In the genomic region with DNA sequence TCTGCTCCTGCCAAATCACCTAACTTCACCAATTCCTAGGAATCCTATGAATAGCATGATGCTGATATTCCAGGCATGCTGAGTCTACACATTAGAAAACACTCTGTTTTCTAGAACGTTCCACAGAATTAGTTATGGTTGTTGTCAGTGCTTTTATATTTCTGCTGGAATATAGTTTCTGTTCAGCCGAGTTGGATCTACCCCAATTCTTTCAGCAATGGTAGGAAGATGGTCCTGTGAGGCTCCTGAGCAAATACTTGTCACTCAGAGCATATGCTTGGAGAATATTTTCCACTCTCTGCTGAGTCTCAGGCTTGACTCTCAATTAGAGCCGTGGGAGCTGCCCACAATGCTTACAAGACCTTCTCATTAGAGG, we compare ENCODE assay signal across 24 mouse cellular contexts.
A peak's percentile ranks its signal among the peaks of the same experiment; 100 is the strongest.
DNase-seq lines count a peak whose midpoint lies in the region; ATAC-seq and TF ChIP-seq lines count a peak whose summit lies in the region.
"Had no signal": no experiment of that assay in that cellular context is flagged by ENCODE, and none has a peak within 500 bp of the region (broad histone marks: within the 10 kb centered on the region; RNA-seq: fewer than 3 reads in every experiment).

No protein-coding gene starts in this region.

- H3K27ac ChIP-seq in embryonic facial prominence, embryonic 14.5 days (replicated peaks; ENCODE audit: low read depth, low read length): no peak overlapping the region
- H3K27ac ChIP-seq in embryonic facial prominence, embryonic 10.5 days (replicated peaks): no peak overlapping the region
- no peak overlapping the region for H3K27ac ChIP-seq in limb, embryonic 14.5 days (replicated peaks; ENCODE audit: low read depth, low read length)
- no peak overlapping the region for H3K27ac ChIP-seq in limb, embryonic 10.5 days
- H3K27ac ChIP-seq in embryonic facial prominence, embryonic 15.5 days (replicated peaks): no peak overlapping the region
- no peak overlapping the region for H3K27ac ChIP-seq in intestine, postnatal 0 days (ENCODE audit: low read depth, low read length)
- H3K27ac ChIP-seq: embryonic facial prominence, embryonic 13.5 days; forebrain, embryonic 10.5 days; forebrain, embryonic 12.5 days had no signal

- ATAC-seq in embryonic facial prominence, embryonic 14.5 days (ENCODE audit: low read depth): no peak
- ATAC-seq in limb, embryonic 14.5 days (ENCODE audit: low FRiP score, low read depth): no peak
- peak; percentile 39; the same call in 1 of the 2 replicates for ATAC-seq in embryonic facial prominence, embryonic 15.5 days (ENCODE audit: insufficient number of reproducible peaks, low FRiP score, low TSS enrichment, low read depth)
- no peak for ATAC-seq in intestine, postnatal 0 days
- ATAC-seq: activated CD4-positive, CD25-positive, alpha-beta regulatory T cell, adult 4 months; CD4-positive, CD25-positive, alpha-beta regulatory T cell, adult 4 months; forebrain, embryonic 14.5 days; Patski had no signal

- H3K9me3 ChIP-seq in embryonic facial prominence, embryonic 14.5 days (ENCODE audit: control insufficient read depth, low read length): no peaks in the 10 kb centered on the region
- H3K9me3 ChIP-seq in embryonic facial prominence, embryonic 10.5 days: no peaks in the 10 kb centered on the region
- no peaks in the 10 kb centered on the region for H3K9me3 ChIP-seq in limb, embryonic 14.5 days (ENCODE audit: control insufficient read depth, low read length)
- H3K9me3 ChIP-seq in limb, embryonic 10.5 days (replicated peaks): no peaks in the 10 kb centered on the region
- H3K9me3 ChIP-seq in embryonic facial prominence, embryonic 15.5 days (replicated peaks): no peaks in the 10 kb centered on the region
- no peaks in the 10 kb centered on the region for H3K9me3 ChIP-seq in intestine, postnatal 0 days (ENCODE audit: control insufficient read depth)
- H3K9me3 ChIP-seq: embryonic facial prominence, embryonic 13.5 days; forebrain, embryonic 10.5 days; forebrain, embryonic 12.5 days; G1E had no signal

- H3K4me3 ChIP-seq in embryonic facial prominence, embryonic 14.5 days (ENCODE audit: low read depth, low read length): no peak overlapping the region
- H3K4me3 ChIP-seq in embryonic facial prominence, embryonic 10.5 days: no peak overlapping the region
- no peak overlapping the region for H3K4me3 ChIP-seq in limb, embryonic 14.5 days (replicated peaks; ENCODE audit: low read length)
- H3K4me3 ChIP-seq in limb, embryonic 10.5 days: no peak overlapping the region
- no peak overlapping the region for H3K4me3 ChIP-seq in embryonic facial prominence, embryonic 15.5 days (replicated peaks)
- no peak overlapping the region for H3K4me3 ChIP-seq in intestine, postnatal 0 days (ENCODE audit: low read depth, low read length)
- H3K4me3 ChIP-seq: embryonic facial prominence, embryonic 13.5 days; erythroblast, embryonic 14.5 days; forebrain, embryonic 10.5 days; forebrain, embryonic 12.5 days had no signal

- H3K36me3 ChIP-seq in embryonic facial prominence, embryonic 14.5 days (ENCODE audit: control insufficient read depth, insufficient read depth, low read length): no peaks in the 10 kb centered on the region
- H3K36me3 ChIP-seq in embryonic facial prominence, embryonic 10.5 days (replicated peaks): no peaks in the 10 kb centered on the region
- no peaks in the 10 kb centered on the region for H3K36me3 ChIP-seq in limb, embryonic 14.5 days (ENCODE audit: control insufficient read depth, insufficient read depth, low read length)
- no peaks in the 10 kb centered on the region for H3K36me3 ChIP-seq in limb, embryonic 10.5 days
- no peaks in the 10 kb centered on the region for H3K36me3 ChIP-seq in embryonic facial prominence, embryonic 15.5 days
- no peaks in the 10 kb centered on the region for H3K36me3 ChIP-seq in intestine, postnatal 0 days (ENCODE audit: control insufficient read depth, insufficient read depth)
- H3K36me3 ChIP-seq: embryonic facial prominence, embryonic 13.5 days; forebrain, embryonic 10.5 days; forebrain, embryonic 12.5 days; G1E had no signal

- TF ChIP-seq CTCF in intestine, postnatal 0 days (IDR thresholded peaks at IDR 0.05; ENCODE audit: low read depth): no peak

- DNase-seq in embryonic facial prominence, embryonic 14.5 days (ENCODE audit: low spot score): peak; percentile 57
- no peak for DNase-seq in embryonic facial prominence, embryonic 10.5 days (ENCODE audit: low spot score)
- DNase-seq in limb, embryonic 14.5 days (ENCODE audit: low spot score): peak; percentile 29
- DNase-seq in limb, embryonic 10.5 days (ENCODE audit: low spot score): no peak
- DNase-seq: adrenal gland, adult 8-10 months; adrenal gland, postnatal 14 days; adrenal gland, postnatal 36 days; B cell, adult 2 months; cerebellum, adult 11-12 months; cerebellum, adult 2 months; cerebellum, adult 9-10 months; forebrain, postnatal 0 days had no signal

- no peak overlapping the region for H3K4me2 ChIP-seq in embryonic facial prominence, embryonic 14.5 days (ENCODE audit: low read depth, low read length)
- H3K4me2 ChIP-seq in limb, embryonic 14.5 days (replicated peaks; ENCODE audit: low read depth, low read length, severe bottlenecking): no peak overlapping the region
- no peak overlapping the region for H3K4me2 ChIP-seq in embryonic facial prominence, embryonic 15.5 days (replicated peaks)
- no peak overlapping the region for H3K4me2 ChIP-seq in intestine, postnatal 0 days (replicated peaks; ENCODE audit: low read depth)
- H3K4me2 ChIP-seq: embryonic facial prominence, embryonic 13.5 days; forebrain, embryonic 12.5 days had no signal

- H3K9ac ChIP-seq in embryonic facial prominence, embryonic 14.5 days (ENCODE audit: low read depth, low read length): no peak overlapping the region
- no peak overlapping the region for H3K9ac ChIP-seq in limb, embryonic 14.5 days (ENCODE audit: low read depth, low read length, severe bottlenecking)
- H3K9ac ChIP-seq in embryonic facial prominence, embryonic 15.5 days: no peak overlapping the region
- no peak overlapping the region for H3K9ac ChIP-seq in intestine, postnatal 0 days (ENCODE audit: low read depth, low read length)
- H3K9ac ChIP-seq: embryonic facial prominence, embryonic 13.5 days; forebrain, embryonic 12.5 days; forebrain, postnatal 0 days had no signal

- WGBS in embryonic facial prominence, embryonic 14.5 days: 67% methylated on average over 3 of the region's 3 CpGs
- WGBS in embryonic facial prominence, embryonic 10.5 days: 89% methylated on average over 3 of the region's 3 CpGs
- WGBS in limb, embryonic 14.5 days: 71% methylated on average over 3 of the region's 3 CpGs
- WGBS in limb, embryonic 10.5 days: 86% methylated on average over 3 of the region's 3 CpGs
- 53% methylated on average over 3 of the region's 3 CpGs for WGBS in embryonic facial prominence, embryonic 15.5 days
- 87% methylated on average over 3 of the region's 3 CpGs for WGBS in intestine, postnatal 0 days

- no peaks in the 10 kb centered on the region for H3K4me1 ChIP-seq in embryonic facial prominence, embryonic 14.5 days (ENCODE audit: control insufficient read depth, insufficient read depth, low read length)
- H3K4me1 ChIP-seq in embryonic facial prominence, embryonic 10.5 days: no peaks in the 10 kb centered on the region
- H3K4me1 ChIP-seq in limb, embryonic 14.5 days (ENCODE audit: control insufficient read depth, insufficient read depth, low read length): no peaks in the 10 kb centered on the region; the same call in 1 of the 2 replicates
- no peaks in the 10 kb centered on the region for H3K4me1 ChIP-seq in limb, embryonic 10.5 days
- H3K4me1 ChIP-seq in embryonic facial prominence, embryonic 15.5 days: no peaks in the 10 kb centered on the region; the same call in 1 of the 2 replicates
- no peaks in the 10 kb centered on the region for H3K4me1 ChIP-seq in intestine, postnatal 0 days (replicated peaks; ENCODE audit: control insufficient read depth, insufficient read depth, low read length)
- H3K4me1 ChIP-seq: forebrain, embryonic 10.5 days; forebrain, embryonic 12.5 days had no signal

- TF ChIP-seq POLR2A in limb, embryonic 14.5 days (IDR thresholded peaks at IDR 0.05; ENCODE audit: borderline replicate concordance, extremely low read depth, insufficient read depth, insufficient read length): no peak

- H3K27me3 ChIP-seq in embryonic facial prominence, embryonic 14.5 days (replicated peaks; ENCODE audit: control insufficient read depth, insufficient read depth, low read length): no peaks in the 10 kb centered on the region
- no peaks in the 10 kb centered on the region for H3K27me3 ChIP-seq in embryonic facial prominence, embryonic 10.5 days (replicated peaks; ENCODE audit: low read depth, poor library complexity, severe bottlenecking)
- H3K27me3 ChIP-seq in limb, embryonic 14.5 days (ENCODE audit: control insufficient read depth, insufficient read depth, low read length): no peaks in the 10 kb centered on the region
- no peaks in the 10 kb centered on the region for H3K27me3 ChIP-seq in limb, embryonic 10.5 days (ENCODE audit: low read depth, poor library complexity, severe bottlenecking)
- no peaks in the 10 kb centered on the region for H3K27me3 ChIP-seq in embryonic facial prominence, embryonic 15.5 days
- H3K27me3 ChIP-seq in intestine, postnatal 0 days (replicated peaks; ENCODE audit: control insufficient read depth, insufficient read depth, low read length): no peaks in the 10 kb centered on the region
- H3K27me3 ChIP-seq: CH12.LX; embryonic facial prominence, embryonic 13.5 days; forebrain, embryonic 12.5 days; Patski had no signal

Comparison
In these comparisons a context has a peak if more than half of its experiments do, and no peak if none do; other contexts are left out.
1. DNase-seq: peak in embryonic facial prominence, embryonic 14.5 days (single experiment) and limb, embryonic 14.5 days (single experiment); none in embryonic facial prominence, embryonic 10.5 days (single experiment) and limb, embryonic 10.5 days (single experiment).